Mouse (Mus musculus) heart, embryonic 11.5 days (tissue): ENCODE data around the gene Ddx42. TPM values are rescaled to one million over a fixed set of nuclear protein-coding genes. Genes with fewer than 3 reads are reported as not detected.
"Not testable (repeated sequence)": the region's sequence is repeated elsewhere in the genome, so short reads cannot be mapped to it uniquely, and the experiment has no call there.

Experiments
- ATAC-seq: fragments of 200-750 bp; cut with Nextera tagmentation; replicated peaks from 2 replicates; pipeline ENCODE4 v1.8.0; 2017; ENCODE audit warnings: moderate library complexity; ENCODE audit not compliant: insufficient number of reproducible peaks, low FRiP score, low TSS enrichment
- H3K27ac ChIP-seq: fragments of 300-500 bp; sonication (generic); 2 replicates; pipeline ENCODE4 v1.5.1; 2014; ENCODE audit warnings: mild to moderate bottlenecking, low read depth, low read length
- H3K27me3 ChIP-seq: fragments of 300-500 bp; sonication (generic); 2 replicates; pipeline ENCODE4 v1.6.1; 2014; ENCODE audit warnings: mild to moderate bottlenecking, low read length, mixed read lengths; ENCODE audit not compliant: control insufficient read depth, insufficient read depth
- H3K36me3 ChIP-seq: fragments of 300-500 bp; sonication (generic); 2 replicates; pipeline ENCODE4 v1.6.1; 2014; ENCODE audit warnings: mild to moderate bottlenecking, low read length, moderate library complexity, mixed read lengths; ENCODE audit not compliant: control insufficient read depth, insufficient read depth
- H3K4me1 ChIP-seq: fragments of 300-500 bp; sonication (generic); 2 replicates; pipeline ENCODE4 v1.6.1; 2014; ENCODE audit warnings: low read length; ENCODE audit not compliant: control insufficient read depth, insufficient read depth
- H3K4me2 ChIP-seq: fragments of 300-500 bp; sonication (generic); 2 replicates; pipeline ENCODE4 v1.6.1; 2014; ENCODE audit warnings: mild to moderate bottlenecking, moderate library complexity
- H3K4me3 ChIP-seq: fragments of 300-500 bp; sonication (generic); 2 replicates; pipeline ENCODE4 v1.5.1; 2014; ENCODE audit warnings: low read depth, low read length
- H3K9ac ChIP-seq: fragments of 300-500 bp; sonication (generic); 2 replicates; pipeline ENCODE4 v1.6.1; 2014; ENCODE audit warnings: mild to moderate bottlenecking, low read depth, low read length, moderate library complexity
- H3K9me3 ChIP-seq: fragments of 300-500 bp; sonication (generic); replicated peaks from 2 replicates; pipeline ENCODE4 v1.6.1; 2016; ENCODE audit warnings: low read length; ENCODE audit not compliant: control insufficient read depth
- WGBS: fragments of 180-500 bp; shearing (Covaris S2); extraction: QIAGEN DNeasy Blood & Tissue Kit; methylation state at CpG from one replicate; pipeline ENCODE4 v1.1.7; 2014; ENCODE audit not compliant: insufficient replicate concordance; 5-methylcytosine and 5-hydroxymethylcytosine counted together
- polyA plus RNA-seq: library from polyadenylated mRNA; unstranded; fragments of >200 nt; fragmentation: Nextera tagmentation; extraction: Ambion mirVana; gene quantifications from 2 replicates; pipeline ENCODE4 v1.2.1, GENCODE M21; 2014

The Ddx42 gene
- polyA plus RNA-seq, 1 experiment from 2014 or later: 45.3 TPM

- Histone ChIP-seq H3K4me2 (no peak overlapping the region), H3K9ac (no peak overlapping the region), H3K4me3 (no peak overlapping the region), H3K9me3 (no peaks in the 10 kb centered on the region), H3K36me3 (peaks cover 7% of the 10 kb centered on the region; the same call in 1 of the 2 replicates), H3K27me3 (no peaks in the 10 kb centered on the region), H3K4me1 (0 out of 2 replicates have a peak, but pooled peaks cover 6% of the 10 kb centered on the region), H3K27ac (no peak overlapping the region)
- 87% methylated on average over 7 of the region's 7 CpGs for WGBS
- no peak for ATAC-seq
Measured at GRCm38 (mm10) chr11:106194891-106195290, 21.8 kb upstream of the Ddx42 start.

GRCm38 (mm10) chr11:106195341-106195740, 21.4 kb upstream of the Ddx42 start:
- no peak overlapping the region for H3K27ac ChIP-seq
- H3K4me3 ChIP-seq: no peak overlapping the region
- no peaks in the 10 kb centered on the region for H3K9me3 ChIP-seq
- H3K36me3 ChIP-seq: peaks cover 7% of the 10 kb centered on the region; the same call in 1 of the 2 replicates
- 0 out of 2 replicates have a peak, but pooled peaks cover 6% of the 10 kb centered on the region for H3K4me1 ChIP-seq
- no peak overlapping the region for H3K9ac ChIP-seq
- H3K4me2 ChIP-seq: no peak overlapping the region
- no peaks in the 10 kb centered on the region for H3K27me3 ChIP-seq
- no peak for ATAC-seq

- 80% methylated on average over 4 of the region's 4 CpGs for WGBS
- Histone ChIP-seq H3K4me1 (no peaks in the 10 kb centered on the region), H3K9me3 (no peaks in the 10 kb centered on the region), H3K36me3 (peaks cover 22% of the 10 kb centered on the region), H3K27ac (no peak overlapping the region), H3K27me3 (no peaks in the 10 kb centered on the region), H3K9ac (no peak overlapping the region), H3K4me2 (no peak overlapping the region), H3K4me3 (no peak overlapping the region)
- ATAC-seq: no peak
Measured at GRCm38 (mm10) chr11:106198277-106198676, 18.4 kb upstream of the Ddx42 start.

GRCm38 (mm10) chr11:106199997-106200396, 16.7 kb upstream of the Ddx42 start:
- not testable (repeated sequence) for H3K9ac ChIP-seq, H3K9me3 ChIP-seq, ATAC-seq, H3K4me1 ChIP-seq, H3K27ac ChIP-seq, H3K27me3 ChIP-seq, H3K4me3 ChIP-seq, H3K4me2 ChIP-seq
- peaks cover 28% of the 10 kb centered on the region for H3K36me3 ChIP-seq
- WGBS: 94% methylated on average over 7 of the region's 7 CpGs

GRCm38 (mm10) chr11:106200756-106201155, 16.0 kb upstream of the Ddx42 start:
- 72% methylated on average over 6 of the region's 6 CpGs for WGBS
- Histone ChIP-seq H3K4me1 (no peaks in the 10 kb centered on the region), H3K27ac (no peak overlapping the region), H3K9ac (no peak overlapping the region), H3K36me3 (peaks cover 33% of the 10 kb centered on the region), H3K4me2 (no peak overlapping the region), H3K27me3 (no peaks in the 10 kb centered on the region), H3K9me3 (no peaks in the 10 kb centered on the region), H3K4me3 (no peak overlapping the region)
- no peak for ATAC-seq

- ATAC-seq: no peak
- no peak overlapping the region for H3K4me3 ChIP-seq
- no peaks in the 10 kb centered on the region for H3K27me3 ChIP-seq
- H3K36me3 ChIP-seq: peaks cover 35% of the 10 kb centered on the region
- no peaks in the 10 kb centered on the region for H3K4me1 ChIP-seq
- H3K27ac ChIP-seq: no peak overlapping the region
- 86% methylated on average over 19 of the region's 19 CpGs for whole genome bisulfite sequencing
- no peaks in the 10 kb centered on the region for H3K9me3 ChIP-seq
- H3K4me2 ChIP-seq: no peak overlapping the region
- no peak overlapping the region for H3K9ac ChIP-seq
Measured at GRCm38 (mm10) chr11:106201337-106202122, 15.2 kb upstream of the Ddx42 start.

GRCm38 (mm10) chr11:106202123-106202465, 14.6 kb upstream of the Ddx42 start, which contains the start of gene Strada:
Gene Strada (minus strand): TSS chr11:106202168.
- H3K4me2 ChIP-seq: no peak within 1 kb of the TSS
- no peak for ATAC-seq
- no peaks in the 10 kb centered on the region for H3K9me3 ChIP-seq
- 76% methylated on average over 5 of the region's 5 CpGs for WGBS
- no peak within 1 kb of the TSS for H3K9ac ChIP-seq
- no peaks in the 10 kb centered on the region for H3K27me3 ChIP-seq
- no peaks in the 10 kb centered on the region for H3K4me1 ChIP-seq
- H3K36me3 ChIP-seq: peaks cover 39% of the 10 kb centered on the region
- H3K4me3 ChIP-seq: no peak within 1 kb of the TSS
- no peak within 1 kb of the TSS for H3K27ac ChIP-seq

GRCm38 (mm10) chr11:106212771-106213170, 4.0 kb upstream of the Ddx42 start:
- Histone ChIP-seq H3K27ac (no peak overlapping the region), H3K36me3 (peaks cover 29% of the 10 kb centered on the region), H3K4me1 (peaks cover 11% of the 10 kb centered on the region), H3K4me3 (no peak overlapping the region), H3K27me3 (no peaks in the 10 kb centered on the region), H3K9ac (no peak overlapping the region), H3K4me2 (no peak overlapping the region), H3K9me3 (no peaks in the 10 kb centered on the region)
- ATAC-seq: no peak
- 93% methylated on average over 8 of the region's 8 CpGs for WGBS

- H3K4me2 ChIP-seq: peak overlapping the region; percentile 74
- H3K9me3 ChIP-seq: no peaks in the 10 kb centered on the region
- no peak for ATAC-seq
- H3K9ac ChIP-seq: peak overlapping the region; percentile 12; the same call in 1 of the 2 replicates
- H3K4me1 ChIP-seq: peaks cover 17% of the 10 kb centered on the region
- 85% methylated on average over 5 of the region's 5 CpGs for WGBS
- no peak overlapping the region for H3K27ac ChIP-seq
- H3K36me3 ChIP-seq: peaks cover 12% of the 10 kb centered on the region
- H3K27me3 ChIP-seq: no peaks in the 10 kb centered on the region
- H3K4me3 ChIP-seq: peak overlapping the region; percentile 99; the same call in 1 of the 2 replicates
Measured at GRCm38 (mm10) chr11:106214856-106215255, 1.9 kb upstream of the Ddx42 start.
